Mouse (Mus musculus) forebrain, postnatal 0 days (tissue): ENCODE measurements around the gene Cyp17a1. TPM values are rescaled to one million over a fixed set of nuclear protein-coding genes. Genes with fewer than 3 reads are reported as not detected.

Experiments used
- ATAC-seq: fragments of 200-750 bp; cut with Nextera tagmentation; 2 replicates; pipeline ENCODE4 v1.8.0; 2017; ENCODE audit warnings: mild to moderate bottlenecking, moderate library complexity
- DNase-seq: peaks from one replicate; pipeline ENCODE4 v3.0.0-alpha.2; 2015
- H3K27ac ChIP-seq: fragments of 300-500 bp; sonication (generic); 2 replicates; pipeline ENCODE4 v1.5.1; 2014; ENCODE audit warnings: low read depth, mild to moderate bottlenecking, antibody characterized with exemption, low read length, moderate library complexity, mixed read lengths
- H3K27me3 ChIP-seq: fragments of 300-500 bp; sonication (generic); 2 replicates; pipeline ENCODE4 v1.6.1; 2014; ENCODE audit warnings: mild to moderate bottlenecking, low read length, mixed read lengths; ENCODE audit not compliant: insufficient read depth
- H3K36me3 ChIP-seq: fragments of 300-500 bp; sonication (generic); 2 replicates; pipeline ENCODE4 v1.6.1; 2014; ENCODE audit warnings: mild to moderate bottlenecking, moderate library complexity; ENCODE audit not compliant: insufficient read depth
- H3K4me1 ChIP-seq: fragments of 300-500 bp; sonication (generic); 2 replicates; pipeline ENCODE4 v1.6.1; 2014; ENCODE audit warnings: antibody characterized with exemption; ENCODE audit not compliant: insufficient read depth
- H3K4me2 ChIP-seq: fragments of 300-500 bp; sonication (generic); 2 replicates; pipeline ENCODE4 v1.6.1; 2014; ENCODE audit warnings: low read depth, mild to moderate bottlenecking, moderate library complexity
- H3K4me3 ChIP-seq: fragments of 300-500 bp; sonication (generic); 2 replicates; pipeline ENCODE4 v1.5.1; 2014; ENCODE audit warnings: low read depth, low read length, mixed read lengths
- H3K9ac ChIP-seq: fragments of 300-500 bp; sonication (generic); 2 replicates; pipeline ENCODE4 v1.6.1; 2014; ENCODE audit warnings: mild to moderate bottlenecking
- H3K9me3 ChIP-seq: fragments of 300-500 bp; sonication (generic); 2 replicates; pipeline ENCODE4 v1.6.1; 2016; ENCODE audit warnings: low read length
- CTCF ChIP-seq: sonication (generic); IDR thresholded peaks from 2 replicates; pipeline ENCODE4 v1.5.1; 2016; ENCODE audit warnings: antibody characterized with exemption, control low read depth, low read depth
- WGBS: fragments of 180-500 bp; shearing (Covaris S2); extraction: QIAGEN DNeasy Blood & Tissue Kit; methylation state at CpG from one replicate; pipeline ENCODE4 v1.1.7; 2014; 5-methylcytosine and 5-hydroxymethylcytosine counted together
- polyA plus RNA-seq: library from polyadenylated mRNA; unstranded; fragments of >200 nt; fragmentation: Nextera tagmentation; extraction: Ambion mirVana; gene quantifications from 2 replicates; pipeline ENCODE4 v1.2.1, GENCODE M21; 2015
- total RNA-seq: library from RNA; depleted of rRNA; stranded (reverse); fragments of >200 nt; gene quantifications from 2 replicates; pipeline ENCODE4 v1.2.3, GENCODE M21; 2014

The Cyp17a1 gene
- total and polyA plus RNA-seq, 2 experiments from 2014 or later = not detected

GRCm38 (mm10) chr19:46648565-46648964 lies 24.4 kb downstream of the Cyp17a1 start:
- Histone ChIP-seq H3K27me3 (no peaks in the 10 kb centered on the region), H3K27ac (no peak overlapping the region), H3K4me2 (no peak overlapping the region), H3K4me3 (no peak overlapping the region), H3K9ac (no peak overlapping the region), H3K4me1 (peaks cover 1% of the 10 kb centered on the region), H3K36me3 (peaks cover 13% of the 10 kb centered on the region), H3K9me3 (no peaks in the 10 kb centered on the region)
- 96% methylated on average over 14 of the region's 14 CpGs for WGBS
- ATAC-seq = no peak
- DNase-seq = no peak
- TF ChIP-seq CTCF = no peak

GRCm38 (mm10) chr19:46647850-46648249 lies 25.1 kb downstream of the Cyp17a1 start:
- H3K36me3 ChIP-seq = peaks cover 6% of the 10 kb centered on the region
- H3K9ac ChIP-seq = no peak overlapping the region
- 83% methylated on average over 8 of the region's 8 CpGs for WGBS
- TF ChIP-seq CTCF = peak; percentile 32
- H3K9me3 ChIP-seq = no peaks in the 10 kb centered on the region
- peaks cover 6% of the 10 kb centered on the region for H3K4me1 ChIP-seq
- ATAC-seq = no peak
- no peak overlapping the region for H3K4me3 ChIP-seq
- H3K4me2 ChIP-seq = no peak overlapping the region
- H3K27ac ChIP-seq = no peak overlapping the region
- DNase-seq = no peak
- no peaks in the 10 kb centered on the region for H3K27me3 ChIP-seq

GRCm38 (mm10) chr19:46647254-46647653 lies 25.7 kb downstream of the Cyp17a1 start:
- TF ChIP-seq CTCF = no peak
- H3K4me2 ChIP-seq = no peak overlapping the region
- no peaks in the 10 kb centered on the region for H3K27me3 ChIP-seq
- ATAC-seq = no peak
- H3K9ac ChIP-seq = no peak overlapping the region
- H3K27ac ChIP-seq = no peak overlapping the region
- H3K9me3 ChIP-seq = no peaks in the 10 kb centered on the region
- 77% methylated on average over 3 of the region's 3 CpGs for WGBS
- H3K36me3 ChIP-seq = peaks cover 4% of the 10 kb centered on the region
- no peak overlapping the region for H3K4me3 ChIP-seq
- H3K4me1 ChIP-seq = peaks cover 6% of the 10 kb centered on the region
- DNase-seq = no peak

- Histone ChIP-seq H3K9ac (no peak overlapping the region), H3K4me1 (peaks cover 6% of the 10 kb centered on the region), H3K9me3 (no peaks in the 10 kb centered on the region), H3K27me3 (no peaks in the 10 kb centered on the region), H3K27ac (peak overlapping the region; percentile 50; the same call in 1 of the 2 replicates), H3K4me2 (no peak overlapping the region), H3K4me3 (no peak overlapping the region), H3K36me3 (no peaks in the 10 kb centered on the region; the same call in 1 of the 2 replicates)
- DNase-seq (no peak), ATAC-seq (no peak)
- 68% methylated on average over 12 of the region's 12 CpGs for WGBS
- no peak for TF ChIP-seq CTCF
Measured at GRCm38 (mm10) chr19:46646041-46646481, 26.9 kb downstream of the Cyp17a1 start.

- Histone ChIP-seq H3K9ac (no peak overlapping the region; the same call in 1 of the 2 replicates), H3K27me3 (no peaks in the 10 kb centered on the region), H3K4me1 (peaks cover 6% of the 10 kb centered on the region), H3K4me3 (no peak overlapping the region), H3K9me3 (no peaks in the 10 kb centered on the region), H3K27ac (peak overlapping the region; percentile 62), H3K36me3 (no peaks in the 10 kb centered on the region; the same call in 1 of the 2 replicates), H3K4me2 (no peak overlapping the region)
- peak; percentile 57 for DNase-seq
- peak; percentile 56 for ATAC-seq
- WGBS = 25% methylated on average over 12 of the region's 12 CpGs
- TF ChIP-seq CTCF = no peak
Measured at GRCm38 (mm10) chr19:46644793-46645602, 28.0 kb downstream of the Cyp17a1 start.

GRCm38 (mm10) chr19:46644343-46644792 lies 28.6 kb downstream of the Cyp17a1 start:
- Histone ChIP-seq H3K9me3 (no peaks in the 10 kb centered on the region), H3K27me3 (no peaks in the 10 kb centered on the region), H3K4me3 (no peak overlapping the region), H3K9ac (no peak overlapping the region; the same call in 1 of the 2 replicates), H3K36me3 (no peaks in the 10 kb centered on the region; the same call in 1 of the 2 replicates), H3K4me2 (no peak overlapping the region), H3K4me1 (peaks cover 6% of the 10 kb centered on the region), H3K27ac (no peak overlapping the region)
- ATAC-seq = no peak
- no peak for TF ChIP-seq CTCF
- WGBS = 77% methylated on average over 10 of the region's 10 CpGs
- no peak for DNase-seq

- ATAC-seq (no peak), DNase-seq (no peak)
- H3K36me3 ChIP-seq = no peaks in the 10 kb centered on the region
- no peak overlapping the region for H3K4me2 ChIP-seq
- no peak overlapping the region for H3K9ac ChIP-seq
- TF ChIP-seq CTCF = no peak
- peaks cover 6% of the 10 kb centered on the region for H3K4me1 ChIP-seq
- H3K27me3 ChIP-seq = no peaks in the 10 kb centered on the region
- H3K27ac ChIP-seq = no peak overlapping the region
- H3K9me3 ChIP-seq = no peaks in the 10 kb centered on the region
- 58% methylated on average over 5 of the region's 5 CpGs for WGBS
- no peak overlapping the region for H3K4me3 ChIP-seq
Measured at GRCm38 (mm10) chr19:46643236-46643635, 29.7 kb downstream of the Cyp17a1 start.
